Mouse (Mus musculus): ENCODE results near the gene 1700025B11Rik. TPM values are rescaled to one million over a fixed set of nuclear protein-coding genes. Genes with fewer than 3 reads are reported as not detected.
"Not testable (repeated sequence)": the region's sequence is repeated elsewhere in the genome, so short reads cannot be mapped to it uniquely, and the experiment has no call there.

Gene 1700025B11Rik
- not detected for total RNA-seq (2021)

- DNase-seq (ENCODE audit: low spot score in 2 of 2), result no peak
- intact Hi-C loops (cut with DNase I), result no loop called here
These were observed at the start of gene 1700025B11Rik for GRCm38 (mm10) chr15:77561792-77562191. Gene 1700025B11Rik (minus strand): TSS chr15:77561892.

DNA sequence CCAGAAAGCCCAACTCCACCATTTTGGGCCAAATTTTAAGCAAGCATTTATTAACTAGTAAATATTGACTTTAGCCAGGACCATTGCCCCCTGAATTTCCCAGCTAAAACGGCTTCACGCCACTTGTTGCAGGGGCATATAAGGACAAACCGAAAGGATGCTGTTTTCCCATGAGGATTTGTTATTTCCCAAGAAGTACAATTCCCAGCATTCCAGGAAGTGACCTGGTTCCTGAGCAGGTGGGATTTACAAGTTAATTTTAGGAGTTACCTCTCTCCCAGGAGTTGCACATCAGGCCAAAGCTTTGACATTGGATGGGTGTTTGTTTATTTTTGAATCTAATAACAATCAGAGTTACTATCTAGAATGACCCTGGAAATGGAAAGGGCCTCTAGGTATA, 44.4 kb upstream of the 1700025B11Rik start:
- intact Hi-C loops (cut with DNase I), result no loop called here
- DNase-seq (ENCODE audit: low spot score in 2 of 2), result no peak

DNA sequence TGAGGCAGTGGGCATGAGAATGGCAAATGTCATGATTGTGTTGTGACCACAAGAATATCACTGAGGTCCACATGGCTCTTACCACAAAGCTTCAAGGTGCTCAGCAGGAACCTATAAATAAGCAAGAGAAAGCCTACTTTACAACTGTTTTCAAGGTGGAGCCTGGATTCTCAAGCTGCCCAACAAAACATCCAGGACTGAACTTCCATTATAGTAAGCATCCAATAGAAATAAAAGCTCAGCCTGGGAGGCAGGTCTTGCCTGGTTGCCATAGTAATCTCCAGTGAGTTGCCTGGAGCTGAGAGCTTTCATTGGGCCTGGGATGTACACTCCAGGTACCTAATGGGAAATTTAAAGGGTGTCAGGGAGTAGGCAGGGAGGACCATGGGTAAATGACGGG, 37.3 kb upstream of the 1700025B11Rik start, which contains the start of gene Gm36245:
Gene Gm36245, plus strand, starts transcription at position 301 of the 400 bp plus-strand sequence.
- intact Hi-C loops (cut with DNase I), result no loop called here
- no peak for DNase-seq (ENCODE audit: low spot score in 2 of 2)

DNA sequence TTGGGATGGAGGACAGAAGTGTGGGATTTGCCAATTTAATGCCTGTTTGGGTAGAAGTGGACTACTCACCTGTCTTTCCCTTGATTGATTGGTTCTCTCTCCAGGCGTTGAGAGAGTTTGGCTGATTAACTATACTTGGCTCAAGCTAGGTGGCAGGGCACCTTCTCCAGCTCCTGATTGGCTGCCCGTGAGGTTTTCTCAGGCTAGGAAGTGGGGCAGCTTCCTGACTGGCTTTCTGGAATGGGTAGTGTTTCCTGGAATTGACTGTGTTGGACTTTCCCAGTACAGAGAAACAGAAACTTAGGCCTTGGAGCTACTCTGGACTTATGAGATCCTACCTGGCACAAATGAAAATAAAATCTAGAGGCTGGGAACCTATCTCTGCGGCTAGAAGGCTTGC, 36.7 kb upstream of the 1700025B11Rik start:
- no peak for DNase-seq (ENCODE audit: low spot score in 2 of 2)
- intact Hi-C loops (cut with DNase I), result no loop called here

- intact Hi-C loops (cut with DNase I), result no loop called here
- DNase-seq (ENCODE audit: low spot score in 2 of 2), result no peak
These were observed 34.3 kb upstream of the 1700025B11Rik start, which contains the start of gene Apol10b for GRCm38 (mm10) chr15:77595961-77596360. Gene Apol10b (minus strand): TSS chr15:77596125.

GRCm38 (mm10) chr15:77593557-77593956, 31.9 kb upstream of the 1700025B11Rik start:
- intact Hi-C loops (cut with DNase I), result no loop called here
- no peak for DNase-seq (ENCODE audit: low spot score in 2 of 2)

DNA sequence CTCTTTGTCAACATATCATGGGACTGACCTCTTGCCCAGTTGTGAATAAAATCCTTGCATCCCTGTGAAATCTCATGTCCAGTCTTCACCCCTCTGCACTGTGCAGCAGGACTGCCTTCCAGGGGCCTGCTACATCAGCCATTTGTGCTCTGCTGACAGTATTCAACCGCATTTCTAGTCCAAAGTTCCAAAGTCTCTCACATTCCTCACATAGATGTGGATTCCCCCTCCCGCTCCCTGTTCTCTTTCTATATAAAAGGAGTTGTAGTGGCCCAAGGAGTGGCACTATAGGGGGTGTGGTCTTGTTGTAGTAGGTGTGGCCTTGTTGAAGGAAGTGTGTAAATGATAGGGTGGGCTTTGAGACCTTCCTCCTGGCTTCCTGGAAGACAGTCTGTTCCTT, 29.2 kb upstream of the 1700025B11Rik start:
- DNase-seq (ENCODE audit: low spot score in 2 of 2), result no peak
- intact Hi-C loops (cut with DNase I), result no loop called here

- DNase-seq (ENCODE audit: low spot score in 2 of 2), result no peak
- intact Hi-C loops (cut with DNase I), result no loop called here
These were observed 27.3 kb upstream of the 1700025B11Rik start for GRCm38 (mm10) chr15:77588981-77589380.

DNA sequence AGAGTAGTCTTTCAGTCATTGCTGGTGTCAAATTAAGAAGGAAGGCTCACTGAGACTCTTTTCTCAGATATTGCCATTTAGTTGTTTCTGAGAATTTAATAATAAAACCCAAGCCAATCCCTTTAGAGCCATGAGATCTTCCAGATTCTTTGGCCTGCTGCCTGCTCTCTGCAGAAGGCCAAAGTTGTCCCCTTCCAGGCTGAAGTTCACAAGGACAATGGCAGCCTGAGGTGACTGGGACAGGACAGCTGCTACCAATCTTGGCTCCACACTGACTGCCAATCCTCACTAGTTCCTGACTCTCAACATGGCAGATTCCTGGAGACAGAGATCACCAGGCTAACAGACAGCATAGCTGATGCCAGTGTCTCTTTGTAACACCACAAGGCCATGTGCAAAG, 25.3 kb upstream of the 1700025B11Rik start:
- intact Hi-C loops (cut with DNase I), result no loop called here
- DNase-seq (ENCODE audit: low spot score in 2 of 2), result no peak

GRCm38 (mm10) chr15:77581681-77582080, 20.0 kb upstream of the 1700025B11Rik start:
- peak in 1 of 2 experiments; percentile 5 for DNase-seq (ENCODE audit: low spot score in 2 of 2)
- intact Hi-C loops (cut with DNase I), result no loop called here

- intact Hi-C loops (cut with DNase I), result no loop called here
- DNase-seq (ENCODE audit: low spot score in 2 of 2), result no peak
These were observed 17.6 kb upstream of the 1700025B11Rik start for GRCm38 (mm10) chr15:77579311-77579710.

DNA sequence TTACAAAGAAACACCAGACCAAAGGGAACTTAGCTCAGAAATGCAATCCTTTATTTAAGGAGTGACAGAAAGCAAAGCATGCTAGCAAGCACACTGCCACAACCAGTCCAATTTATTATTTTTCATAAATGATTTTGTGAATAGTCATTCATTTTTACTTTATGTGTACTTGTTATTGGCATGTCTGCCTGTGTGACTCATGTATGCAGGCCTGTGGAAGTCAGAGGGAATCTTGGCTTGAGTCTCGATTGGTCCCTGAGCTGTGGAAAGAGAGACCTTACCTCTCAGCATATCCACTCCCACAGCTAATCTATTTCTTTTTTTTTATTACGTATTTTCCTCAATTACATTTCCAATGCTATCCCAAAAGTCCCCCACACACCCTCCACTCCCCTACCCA, 17.1 kb upstream of the 1700025B11Rik start:
- no peak for DNase-seq (ENCODE audit: low spot score in 2 of 2)
- intact Hi-C loops (cut with DNase I), result no loop called here

DNA sequence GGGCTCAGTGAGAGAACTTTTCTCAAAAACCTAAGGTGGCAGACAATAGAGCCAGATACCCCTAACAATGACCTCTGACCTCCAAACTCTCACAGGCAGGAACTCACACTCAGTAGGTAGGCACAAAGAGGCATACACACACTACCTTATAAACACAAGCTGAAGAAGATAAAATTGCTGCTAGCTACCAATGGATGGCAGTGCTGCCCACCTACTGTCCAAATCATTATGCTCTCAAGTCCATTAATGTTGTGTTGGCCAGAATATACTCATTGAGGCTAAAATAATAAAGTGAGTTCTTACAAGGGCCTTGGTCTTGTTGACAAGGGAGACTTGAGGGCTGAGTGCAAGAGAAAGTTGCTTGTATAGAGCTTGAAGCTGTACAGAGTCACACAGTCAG, 1.5 kb upstream of the 1700025B11Rik start:
- DNase-seq (ENCODE audit: low spot score in 2 of 2), result no peak
- intact Hi-C loops (cut with DNase I), result no loop called here

DNA sequence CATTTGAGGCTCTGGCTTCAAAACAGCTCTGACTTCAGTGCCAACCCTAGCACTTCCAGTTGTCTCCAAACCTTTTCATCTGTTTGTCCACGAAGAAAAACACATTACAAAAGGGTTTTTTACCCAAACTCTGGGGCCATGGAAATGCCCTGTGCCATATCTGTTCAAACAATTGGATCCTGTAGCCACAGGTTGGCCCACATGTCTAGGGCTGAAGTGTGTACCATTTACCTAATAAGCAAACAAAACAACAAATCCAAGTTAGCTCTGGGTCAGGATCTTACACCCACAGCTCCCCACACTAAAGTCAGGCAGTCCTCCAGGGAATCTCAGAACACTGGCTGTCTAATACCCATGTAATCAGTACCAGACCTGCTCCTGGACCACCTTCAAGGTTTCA, 22.5 kb downstream of the 1700025B11Rik start:
- intact Hi-C loops (cut with DNase I), result loop anchor here (10.0 kb wide), 1 partner anchor 76 kb away; no protein-coding TSS in a partner anchor
- DNase-seq (ENCODE audit: low spot score in 2 of 2), result not testable (repeated sequence)

DNA sequence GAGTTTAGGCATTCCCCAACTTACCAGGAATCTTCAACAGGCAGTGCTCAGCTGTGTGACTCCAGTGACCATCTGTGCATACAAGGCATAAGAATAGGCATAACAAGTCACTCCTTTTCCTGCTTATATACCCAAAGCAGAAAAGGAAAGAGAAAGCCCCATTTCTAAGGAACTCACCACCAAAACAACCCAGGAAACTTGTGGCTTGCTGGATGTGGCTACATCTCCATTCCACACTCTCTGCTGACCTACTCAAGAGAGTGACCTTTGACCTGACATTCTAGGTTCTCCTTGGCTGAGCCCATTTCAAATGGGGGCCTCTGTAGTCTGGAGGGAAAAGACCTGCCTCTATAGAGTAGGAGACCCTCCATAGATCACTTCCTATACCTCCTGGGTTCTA, 28.5 kb downstream of the 1700025B11Rik start, which contains the start of gene Apol7c:
Gene Apol7c, minus strand, starts transcription at position 101 of the 400 bp plus-strand sequence.
- intact Hi-C loops (cut with DNase I), result loop anchor here (10.0 kb wide), 1 partner anchor 82 kb away; no protein-coding TSS in a partner anchor
- no peak for DNase-seq (ENCODE audit: low spot score in 2 of 2)

GRCm38 (mm10) chr15:77523186-77523843, 38.4 kb downstream of the 1700025B11Rik start:
- intact Hi-C loops (cut with DNase I), result loop anchor here (1.0 kb wide), 1 partner anchor 107 kb away; no protein-coding TSS in a partner anchor
- peak; percentile 16 to 25 for DNase-seq (ENCODE audit: low spot score in 2 of 2)

DNA sequence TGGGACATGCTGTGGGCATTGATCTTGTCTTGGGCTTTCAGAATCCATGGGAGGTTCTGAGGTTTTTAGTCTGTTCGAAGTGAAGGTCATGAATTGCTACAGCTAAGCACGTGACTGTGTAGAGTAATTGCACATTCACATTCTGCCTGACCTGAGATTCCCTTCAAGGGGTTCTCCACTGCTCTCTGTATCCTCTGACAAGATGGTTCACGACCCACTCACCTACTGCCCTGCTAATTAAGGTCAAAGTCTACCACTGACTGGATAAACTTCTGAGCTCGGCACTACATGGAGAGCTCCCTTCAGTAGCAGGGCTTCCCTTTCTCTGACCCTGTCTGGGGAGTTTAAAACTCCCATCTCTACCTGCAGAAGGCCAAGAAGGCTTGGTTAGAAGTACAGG, 41.1 kb downstream of the 1700025B11Rik start:
- intact Hi-C loops (cut with DNase I); DNase-seq (ENCODE audit: low spot score in 2 of 2): not testable (repeated sequence)
